Mouse (Mus musculus) ES-CJ7 (cell line): Measurements from ENCODE around the gene Sema4a.
A peak's percentile ranks its signal among the peaks of the same experiment; 100 is the strongest.

ENCODE experiments used
- DNase-seq: peaks from one replicate; pipeline ENCODE4 v3.0.0; 2011; ENCODE audit warnings: low read depth, low spot score

Gene Sema4a

DNA sequence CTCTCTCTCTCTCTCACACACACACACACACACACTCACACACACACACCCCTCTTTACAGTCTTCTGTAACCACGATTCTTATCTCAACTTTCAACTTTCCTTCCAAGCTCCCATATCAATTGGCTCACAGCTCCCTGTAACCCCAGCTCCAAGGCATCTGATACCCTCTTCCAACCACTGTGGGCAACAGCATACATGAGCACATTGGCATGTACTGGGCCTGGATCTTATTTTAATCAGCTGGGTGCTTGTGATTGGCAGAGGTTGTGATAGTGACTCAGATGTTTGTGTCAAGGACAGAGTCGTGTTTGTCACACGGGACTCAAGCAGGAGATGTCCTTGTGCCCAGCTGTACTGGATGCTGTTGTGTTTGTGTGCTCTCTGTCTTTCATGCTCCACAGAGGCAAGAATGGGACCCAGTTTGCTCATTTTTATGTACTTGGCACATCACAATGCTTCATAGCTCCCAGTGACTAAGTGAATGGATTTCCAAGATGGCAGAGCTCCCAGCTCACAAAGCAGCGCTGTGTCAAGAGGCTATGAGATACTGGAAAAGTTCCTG, 33.6 kb downstream of the Sema4a start:
- DNase-seq, result no peak

DNA sequence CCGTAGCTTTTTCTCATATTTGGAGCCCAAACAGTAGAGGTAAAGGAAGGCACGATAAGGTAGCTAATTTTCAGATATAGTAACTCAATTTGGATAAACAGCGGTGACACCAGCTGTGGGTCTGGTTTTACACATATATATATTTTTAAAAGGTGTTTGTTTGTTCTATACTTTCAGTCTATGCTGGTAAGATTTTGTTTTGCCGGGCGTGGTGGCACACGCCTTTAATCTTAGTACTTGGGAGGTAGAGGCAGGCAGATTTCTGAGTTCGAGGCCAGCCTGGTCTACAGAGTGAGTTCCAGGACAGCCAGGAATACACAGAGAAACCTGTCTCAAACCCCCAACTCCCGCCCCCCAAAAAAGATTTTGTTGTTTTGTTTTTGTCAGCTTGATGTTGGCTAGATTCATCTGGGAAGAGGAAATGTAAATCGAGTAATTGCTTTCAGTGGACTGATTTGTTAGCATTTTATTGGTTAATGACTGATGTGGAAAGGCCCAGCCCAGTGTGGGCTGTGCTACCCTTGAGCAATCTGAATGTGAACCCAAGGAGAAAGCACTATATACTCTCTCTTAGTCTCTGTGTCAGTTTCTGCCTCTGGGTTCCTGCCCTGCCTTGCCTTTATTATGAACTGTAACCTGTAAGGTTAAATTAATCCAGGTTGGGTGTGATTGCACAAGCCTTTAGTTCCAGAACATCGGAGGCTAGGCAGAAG, 35.1 kb downstream of the Sema4a start:
- DNase-seq, result no peak

DNA sequence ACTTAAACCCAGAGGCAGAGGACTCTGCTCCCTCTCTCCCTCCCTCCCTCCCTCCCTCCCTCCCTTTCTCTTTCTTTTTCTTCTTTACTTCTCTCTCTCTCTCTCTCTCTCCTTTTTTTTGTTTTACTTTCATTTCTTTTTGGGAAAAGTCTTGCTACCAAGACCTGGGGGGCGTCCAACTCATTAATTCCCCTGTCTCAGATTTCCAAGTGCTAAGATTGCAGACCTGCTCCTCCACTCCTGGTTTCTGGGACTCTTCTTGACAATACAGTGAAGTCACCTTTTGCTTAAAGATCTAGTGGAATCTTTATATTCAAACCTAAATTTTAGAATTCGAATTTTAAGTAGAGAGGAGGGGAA, 35.7 kb downstream of the Sema4a start:
- DNase-seq, result no peak

DNA sequence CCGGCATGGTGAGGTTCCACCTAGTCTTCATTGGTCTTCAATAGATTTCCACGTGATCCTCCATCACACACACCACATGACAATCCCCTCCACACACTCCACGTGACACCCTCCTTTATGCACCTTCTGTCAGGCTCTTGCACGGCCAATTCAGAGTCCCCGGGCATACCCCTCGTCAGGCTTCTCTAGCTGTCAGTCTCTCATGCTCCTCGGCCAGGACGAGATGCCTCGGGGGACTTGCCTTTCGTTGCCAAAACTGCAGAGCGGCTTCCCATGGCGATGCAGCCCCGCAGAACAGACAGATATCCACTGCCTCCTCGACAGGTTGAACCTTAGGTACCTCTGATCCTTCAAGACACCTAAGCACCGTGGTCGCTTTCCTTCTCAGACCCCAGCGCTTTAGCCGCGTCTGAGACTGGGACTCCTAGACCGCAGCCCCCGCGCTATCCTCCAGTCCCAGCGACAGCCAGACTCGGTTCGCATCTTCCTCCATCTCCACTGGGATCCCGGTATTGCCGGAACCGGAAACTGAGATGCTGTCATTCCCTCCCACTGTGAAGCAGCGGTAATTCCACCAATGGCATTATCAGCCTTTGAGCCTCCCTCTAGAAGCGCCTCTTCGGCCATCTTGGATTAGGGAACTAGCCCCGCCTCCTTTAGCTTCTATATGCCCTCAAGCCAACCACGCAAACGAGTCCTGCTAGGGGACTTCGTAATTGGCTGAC, 36.2 kb downstream of the Sema4a start, which contains the start of gene Slc25a44:
Gene Slc25a44, minus strand, starts transcription at position 535 of the 725 bp plus-strand sequence.
- peak; percentile 99 for DNase-seq

DNA sequence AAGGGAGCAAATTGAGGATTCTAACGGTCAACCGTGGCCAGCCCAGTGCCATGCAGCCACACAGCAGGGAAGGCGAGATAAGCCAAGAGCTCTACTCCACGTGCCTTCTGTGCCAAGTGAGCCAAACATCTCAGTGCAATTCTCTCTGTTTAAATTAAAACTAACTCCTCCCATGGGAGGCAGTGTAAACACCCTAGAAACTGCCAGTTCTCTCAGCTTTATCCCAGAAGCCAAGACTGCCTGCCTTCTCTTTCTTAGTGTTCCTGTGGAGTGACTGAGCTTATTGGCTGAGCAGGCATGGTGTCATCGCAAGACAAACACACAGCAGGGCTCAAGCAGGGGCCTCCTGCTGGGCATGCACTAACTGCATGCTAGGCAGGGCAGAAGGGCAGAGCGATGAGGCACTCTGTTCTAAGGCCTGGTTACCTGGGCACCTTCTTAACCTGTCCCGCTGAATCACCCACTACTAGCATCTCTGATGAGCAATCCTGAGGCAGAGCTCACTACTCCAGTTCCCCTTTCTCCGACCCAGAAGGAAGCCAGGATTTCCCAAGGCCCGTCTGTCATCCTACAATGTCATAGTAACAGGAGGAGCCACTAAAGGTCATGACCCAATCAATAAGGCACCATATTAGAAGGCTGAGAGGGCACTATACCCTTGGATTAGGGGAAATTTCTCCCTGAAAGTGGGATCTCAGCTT, 38.8 kb downstream of the Sema4a start:
- no peak for DNase-seq

DNA sequence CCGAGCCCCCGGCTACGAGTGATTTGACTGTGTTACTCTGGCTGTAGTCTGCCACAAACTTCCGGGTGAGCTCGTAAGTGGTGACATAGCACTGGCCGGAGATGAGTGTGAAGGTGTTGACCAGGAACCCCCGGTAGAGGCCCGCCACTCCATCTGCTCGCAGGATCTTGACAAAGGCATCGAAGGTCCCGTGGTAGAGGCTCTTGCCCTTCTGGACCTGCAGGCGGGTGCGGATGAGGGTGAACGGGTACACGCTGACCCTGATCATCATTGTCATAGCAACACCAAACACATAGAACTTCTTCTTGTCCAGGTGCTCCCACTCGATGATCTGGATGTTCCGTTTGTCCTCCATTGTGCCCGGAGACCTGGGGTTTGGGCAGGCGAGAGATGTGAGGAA, 40.2 kb downstream of the Sema4a start:
- DNase-seq, result no peak

DNA sequence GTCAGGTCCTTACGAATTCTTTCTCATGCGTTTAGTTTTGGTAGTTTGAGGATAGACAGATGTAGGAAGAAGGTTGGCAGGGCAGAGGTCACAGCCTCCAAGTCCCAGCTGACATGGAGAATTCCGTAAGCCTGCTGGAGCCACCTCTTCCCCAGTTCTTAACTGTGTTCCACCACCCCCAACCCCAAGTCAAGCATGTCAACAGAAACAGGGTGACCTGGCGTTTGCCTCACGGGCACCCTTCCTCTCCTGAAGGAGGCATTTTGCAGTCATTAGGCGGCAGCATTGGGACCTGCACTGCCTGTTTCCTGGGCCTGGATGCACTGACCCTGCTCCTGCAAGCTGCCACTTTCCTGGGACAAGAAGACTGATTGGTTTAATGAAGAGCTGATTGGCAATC, 43.0 kb downstream of the Sema4a start:
- no peak for DNase-seq

DNA sequence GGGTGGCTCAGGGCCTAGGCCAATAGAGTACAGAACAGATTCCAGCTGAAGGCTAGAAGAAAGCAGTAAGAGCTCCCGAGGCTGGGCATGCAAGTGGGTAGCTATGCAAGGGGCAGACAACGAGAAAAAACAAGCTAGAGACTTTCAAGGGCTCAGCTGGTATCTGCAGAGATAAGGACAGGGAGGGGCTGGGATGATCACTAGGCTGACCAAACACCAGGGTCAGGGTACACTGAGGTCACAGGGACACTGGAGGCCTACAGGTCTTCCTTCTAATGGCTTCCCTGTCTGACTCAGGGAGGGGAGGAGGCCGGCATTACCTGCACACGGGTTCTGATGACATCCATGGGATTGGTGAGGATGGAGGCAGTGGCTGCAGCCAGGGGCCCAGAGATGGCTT, 45.3 kb downstream of the Sema4a start:
- DNase-seq, result no peak

DNA sequence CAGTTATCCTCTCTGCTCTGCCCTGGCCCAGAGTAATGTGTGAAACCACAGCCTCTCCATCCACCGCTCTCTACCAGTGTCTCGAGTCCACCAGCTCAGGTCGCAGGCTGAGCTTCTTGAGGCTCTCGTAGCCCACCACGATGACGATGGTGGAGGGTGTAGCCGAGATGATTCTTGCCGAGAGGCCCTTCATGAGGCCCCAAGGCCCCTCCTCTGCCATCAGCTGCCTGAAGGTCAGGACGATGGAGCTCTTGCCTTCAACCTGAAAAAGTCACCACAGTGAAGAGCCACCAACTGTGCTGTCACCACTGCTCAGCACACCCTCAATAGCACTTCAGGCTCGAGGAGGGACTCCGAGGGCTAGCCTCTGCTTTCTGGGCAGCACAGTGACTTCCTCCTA, 48.3 kb downstream of the Sema4a start:
- no peak for DNase-seq

DNA sequence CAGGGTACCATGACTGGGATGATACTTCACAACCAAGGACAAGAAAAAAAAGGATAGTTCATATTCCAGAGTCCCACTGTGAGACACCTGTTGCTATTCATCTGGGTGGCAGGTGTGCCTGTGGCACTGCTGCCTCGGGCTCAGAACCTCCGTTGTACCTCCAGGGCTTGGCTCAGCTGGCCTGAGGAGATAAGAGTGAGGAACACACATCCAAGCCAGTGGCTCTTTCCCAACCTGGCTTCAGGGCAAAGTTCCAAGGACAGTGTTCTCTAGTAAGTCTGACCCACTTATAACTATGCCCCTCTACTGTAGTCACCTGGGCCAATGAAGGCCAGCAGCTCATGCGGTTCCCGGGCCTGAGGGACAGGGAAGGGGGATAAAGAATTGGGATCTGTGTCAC, 49.3 kb downstream of the Sema4a start:
- DNase-seq, result no peak

DNA sequence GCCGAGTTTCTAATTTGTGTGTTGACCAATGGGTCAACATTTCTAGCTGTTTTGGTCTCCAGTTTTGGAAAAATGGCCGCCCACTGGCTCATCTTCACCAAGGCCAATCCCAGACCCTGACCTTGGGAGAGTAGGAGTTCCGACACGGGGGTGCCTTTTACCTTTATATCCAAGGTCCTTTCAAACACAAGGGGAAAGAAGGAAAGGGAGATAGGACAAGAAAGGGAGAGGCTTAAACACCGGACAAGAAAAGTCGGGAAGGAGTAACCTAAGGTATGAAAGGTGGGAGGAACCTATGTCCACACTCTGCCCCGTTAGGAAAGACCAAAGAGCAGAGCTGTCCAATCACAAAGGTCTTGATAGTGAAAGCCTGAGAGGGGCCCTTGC, 50.3 kb downstream of the Sema4a start:
- DNase-seq, result peak; percentile 63

DNA sequence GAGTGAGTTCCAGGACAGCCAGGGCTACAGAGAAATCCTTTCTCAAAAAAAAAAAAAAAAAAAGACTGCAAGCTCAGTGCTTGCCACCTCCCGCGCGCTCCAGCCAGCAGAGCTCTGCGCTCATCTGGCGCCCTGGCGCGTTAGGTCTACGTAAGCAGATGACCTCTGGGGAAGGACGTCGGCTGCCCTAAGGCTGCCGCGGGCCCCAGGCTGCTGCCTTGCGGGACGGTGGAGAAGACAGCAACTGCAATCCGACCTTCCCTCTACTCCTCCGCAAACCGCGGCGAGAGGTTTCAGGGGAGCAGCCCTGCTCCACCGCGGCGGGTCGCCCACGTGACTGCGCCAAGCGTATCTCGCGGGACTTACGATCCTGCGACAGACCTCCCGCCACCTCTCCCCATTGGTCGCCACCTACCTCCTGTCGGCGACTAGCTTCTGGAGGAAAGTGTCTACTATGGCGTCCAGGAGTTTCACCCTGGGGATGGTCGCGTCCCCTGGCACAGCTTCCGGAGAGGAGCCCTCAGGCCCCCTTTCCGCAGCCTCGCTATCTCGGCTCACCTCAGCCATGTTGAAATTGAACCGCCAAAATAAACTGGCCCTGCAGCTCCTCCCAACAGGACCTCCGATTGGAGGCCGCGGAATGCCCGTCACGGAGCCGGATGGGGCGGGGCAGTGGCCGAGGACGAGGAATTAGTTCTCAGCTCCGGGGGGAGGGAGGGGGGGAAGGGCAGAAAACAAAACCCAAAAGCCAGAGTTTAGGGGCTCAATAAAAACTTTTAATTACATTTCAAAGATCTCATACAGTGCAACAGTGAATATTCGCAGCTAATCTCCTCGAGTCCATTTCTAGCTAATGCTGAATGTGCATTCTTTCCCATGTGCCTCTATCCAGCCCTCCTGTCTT, 51.0 kb downstream of the Sema4a start, which contains the start of gene Pmf1:
Gene Pmf1, minus strand, starts transcription at position 591 of the 904 bp plus-strand sequence.
- DNase-seq, result peak; percentile 93

DNA sequence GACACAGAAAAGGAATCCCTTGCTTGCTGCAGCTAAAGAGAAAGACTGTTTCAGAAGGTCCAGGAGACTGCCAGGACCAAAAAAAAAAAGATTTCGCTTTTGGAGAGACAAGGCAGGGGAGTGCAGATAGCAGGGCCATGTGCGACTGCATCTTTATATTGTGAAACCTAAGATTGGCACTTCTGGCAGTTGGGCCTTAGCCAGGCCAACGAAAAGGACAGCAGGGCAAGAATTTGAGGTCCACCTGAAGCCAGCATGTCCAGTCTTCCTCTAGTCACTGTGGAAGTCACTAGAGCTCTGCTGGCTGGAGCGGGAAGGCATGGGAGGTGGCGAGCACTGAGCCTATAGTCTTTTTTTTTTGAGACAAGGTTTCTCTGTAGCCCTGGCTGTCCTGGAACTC, 52.0 kb downstream of the Sema4a start:
- DNase-seq, result no peak

DNA sequence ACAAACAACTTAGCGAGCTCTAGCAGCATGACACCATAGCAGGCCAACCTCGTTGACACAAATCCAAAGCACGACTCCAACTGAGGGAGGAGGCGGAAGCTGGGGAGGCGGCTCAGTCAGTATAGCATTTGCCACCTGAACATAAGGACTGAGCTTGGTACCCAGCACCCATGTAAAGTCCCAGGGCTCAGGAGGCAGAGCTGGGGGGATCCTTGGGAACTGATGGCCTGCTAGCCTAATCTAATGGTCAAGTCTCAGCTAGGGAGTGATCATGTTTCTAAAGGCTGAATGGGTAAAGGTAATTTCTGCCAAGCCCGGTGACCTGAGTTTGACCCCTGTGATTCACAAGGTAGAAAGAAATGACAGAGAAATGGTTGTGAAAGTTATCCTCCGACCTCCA, 53.5 kb downstream of the Sema4a start:
- no peak for DNase-seq

DNA sequence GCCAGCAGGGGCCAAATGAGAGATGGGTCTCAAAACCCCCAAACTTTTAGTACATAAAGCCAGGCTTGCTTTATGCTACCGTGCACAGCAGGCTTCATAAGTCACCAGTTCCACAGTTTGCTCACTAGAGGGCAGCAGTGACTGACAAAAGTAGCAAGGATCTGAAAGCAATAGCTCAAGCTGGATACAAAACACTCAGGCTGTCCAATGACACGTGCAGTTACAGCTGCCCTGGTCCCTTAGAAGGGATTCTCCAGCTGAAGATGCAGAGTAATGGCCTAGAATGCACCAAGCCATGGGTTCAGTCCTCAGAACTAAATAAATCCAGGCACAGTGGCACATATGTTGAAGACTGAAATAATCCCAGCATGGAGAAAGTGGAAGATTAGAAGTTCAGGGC, 53.9 kb downstream of the Sema4a start:
- DNase-seq, result peak; percentile 90

DNA sequence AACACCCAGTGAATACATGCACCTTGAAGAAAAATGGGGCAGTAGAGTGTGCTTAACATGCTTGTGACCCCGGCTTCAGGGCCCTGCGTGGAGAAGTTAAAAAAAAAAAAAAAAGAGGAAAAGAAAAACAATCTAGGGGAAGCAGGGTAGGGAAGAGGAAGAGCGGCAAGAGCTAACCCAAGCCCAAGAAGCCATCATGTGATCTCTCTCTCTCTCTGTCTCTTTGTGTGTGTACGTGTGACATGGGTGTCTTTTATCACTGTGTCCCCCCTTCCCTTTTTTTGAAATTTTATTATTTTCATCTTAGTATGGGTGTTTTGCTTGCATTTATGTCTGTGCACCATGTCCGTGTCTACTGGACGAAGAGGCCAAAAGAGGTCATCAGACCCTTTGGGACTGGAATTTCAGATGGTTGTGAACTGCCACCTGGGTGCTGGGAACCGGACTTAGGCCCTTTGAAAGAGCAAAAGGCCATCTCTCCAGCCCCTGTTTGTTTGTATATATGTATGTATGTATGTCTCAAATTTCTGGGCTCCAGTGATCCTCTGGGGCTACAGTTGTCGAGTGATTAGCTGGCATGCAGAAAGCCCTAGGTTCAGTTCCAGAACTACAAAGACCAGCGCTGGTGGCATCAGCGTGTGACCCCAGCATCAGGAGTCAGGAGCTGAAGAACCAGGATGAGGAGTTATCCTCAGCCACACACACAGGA, 57.3 kb downstream of the Sema4a start:
- DNase-seq, result no peak

DNA sequence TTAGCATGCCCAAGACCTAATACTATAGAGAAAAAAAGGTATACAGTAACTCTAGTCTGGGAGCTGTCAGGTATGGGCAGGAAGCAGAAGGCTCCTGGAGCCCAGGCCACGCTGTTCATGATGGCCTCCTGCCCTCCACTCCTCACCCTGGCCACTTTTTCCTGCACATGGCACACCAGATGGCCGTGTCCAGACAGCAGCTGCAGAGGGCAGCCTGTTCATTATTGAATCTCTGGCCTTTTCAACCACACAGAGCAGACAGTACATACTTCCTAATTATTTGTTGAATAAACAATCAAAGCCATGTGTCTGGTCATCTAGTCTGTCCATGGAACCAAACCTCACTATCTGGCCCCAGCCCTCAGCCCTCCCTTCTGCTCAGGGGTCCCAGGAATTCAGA, 62.3 kb downstream of the Sema4a start:
- no peak for DNase-seq

DNA sequence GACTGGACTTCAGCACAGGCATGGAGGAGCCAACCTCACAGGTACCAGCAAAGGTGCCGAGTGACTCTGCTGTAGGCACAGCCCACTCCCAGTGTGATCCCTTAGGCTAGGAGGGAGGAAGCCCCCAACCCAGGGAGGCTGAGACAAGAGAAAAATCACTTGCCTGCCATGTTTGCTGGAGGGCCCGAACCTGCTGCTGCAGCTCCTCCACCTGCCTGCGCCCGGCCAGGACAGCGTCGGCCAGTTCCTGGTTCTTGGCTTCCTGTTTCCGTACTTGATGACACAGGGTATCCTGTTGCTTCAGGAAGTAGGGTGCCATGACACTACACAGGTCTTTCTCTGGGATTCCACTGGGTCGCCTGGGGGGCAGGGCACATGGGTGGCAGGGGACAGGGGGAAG, 65.2 kb downstream of the Sema4a start:
- DNase-seq, result no peak

DNA sequence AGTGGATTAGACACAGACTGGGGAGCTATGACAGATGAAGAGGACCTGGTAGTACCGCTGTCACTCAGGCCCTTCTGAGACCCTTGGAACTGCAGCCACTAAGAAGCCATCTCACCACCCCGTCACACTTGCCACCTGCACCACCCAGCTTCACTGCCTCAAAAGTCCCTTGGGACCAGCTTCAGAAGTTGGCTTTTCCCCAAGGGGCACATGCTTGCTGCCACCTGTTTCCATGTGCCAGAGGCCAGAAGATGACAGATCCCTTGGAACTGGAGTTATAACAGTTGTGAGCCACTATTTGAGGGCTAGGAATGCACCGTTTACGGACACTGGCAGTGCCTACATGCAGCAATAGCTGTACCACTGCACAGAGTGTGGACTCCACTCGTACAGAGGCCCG, 65.7 kb downstream of the Sema4a start:
- DNase-seq, result no peak

DNA sequence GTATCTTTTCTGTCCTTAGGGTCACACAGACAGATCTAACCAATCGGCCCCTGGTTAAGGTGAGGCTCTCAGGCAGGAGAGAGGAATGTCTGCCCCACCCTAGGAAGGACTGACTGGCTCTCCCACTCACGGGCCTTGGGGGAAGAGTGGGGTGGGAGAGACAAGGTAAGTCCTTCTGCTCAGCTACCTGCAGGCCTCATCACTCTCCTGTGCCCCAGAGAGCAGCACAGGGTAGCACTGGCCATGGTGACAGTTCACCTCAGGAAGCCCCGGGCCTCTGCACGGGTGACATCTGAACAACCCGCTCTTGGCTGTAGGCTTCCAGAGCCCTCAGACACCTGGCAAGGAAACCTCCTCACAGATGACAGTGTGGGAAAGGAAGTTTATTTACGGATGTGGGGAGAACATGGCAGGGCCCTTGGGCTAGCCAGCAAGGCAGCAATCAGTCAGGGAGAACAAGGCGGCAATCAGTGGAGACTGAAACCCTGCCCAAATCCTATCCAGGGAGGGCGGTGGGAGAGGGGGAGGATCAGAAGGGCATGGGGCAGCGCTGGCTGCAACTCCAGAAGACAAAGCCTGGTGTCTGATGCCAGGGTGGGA, 67.1 kb downstream of the Sema4a start:
- no peak for DNase-seq
